Mouse (Mus musculus): ENCODE measurements around the gene Gm49486. TPM values are rescaled to one million over a fixed set of nuclear protein-coding genes. Genes with fewer than 3 reads are reported as not detected.

Gm49486 gene
- total RNA-seq, 2 experiments from 2014 or later, result 0.16 to 0.42 TPM

DNA sequence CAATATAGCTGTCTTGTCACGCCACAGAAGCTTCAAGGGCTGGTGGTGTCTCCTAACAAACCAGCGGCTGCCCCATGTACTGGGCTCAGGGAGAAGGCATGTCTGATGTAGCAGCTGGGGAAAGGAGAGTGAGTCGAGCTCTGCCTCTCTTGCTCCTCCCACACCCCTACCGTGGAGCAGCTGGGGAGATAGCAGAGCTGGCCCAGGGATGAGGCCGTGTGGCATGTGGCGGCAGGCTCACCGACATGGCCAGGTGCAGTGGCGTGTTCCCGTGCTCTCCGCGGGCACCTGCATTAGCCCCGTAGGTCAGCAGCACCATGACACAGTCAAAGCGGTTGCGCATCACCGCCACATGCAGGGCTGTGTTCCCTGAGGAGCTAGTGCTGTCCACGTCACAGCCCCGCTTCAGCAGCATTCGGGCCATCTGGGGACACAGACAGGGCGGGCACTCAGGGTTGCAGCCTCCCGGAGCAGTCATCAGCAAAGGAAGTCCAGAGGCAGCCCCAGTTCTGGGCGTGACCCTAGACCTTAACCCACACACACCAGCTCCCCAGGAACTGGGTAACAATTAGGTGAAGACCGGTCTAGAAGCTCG lies 76.9 kb downstream of the Gm49486 start:
- no peak for DNase-seq (ENCODE audit: low spot score in 2 of 2)

Other genes with a start within 250 kb of the Gm49486 start
- 10 to 100 TPM; 79.6 to 93.8 TPM for gene H1f0, start 200.9 kb upstream of the Gm49486 start, total RNA-seq (2021)
- gene Galr3, start 187.5 kb upstream of the Gm49486 start, total RNA-seq (2021), result under 1 TPM; 0.82 to 0.98 TPM
- 10 to 100 TPM; 17.8 to 24.9 TPM for gene Ankrd54, start 166.5 kb upstream of the Gm49486 start, total RNA-seq (2021)
- gene Eif3l, start 154.2 kb upstream of the Gm49486 start, total RNA-seq (2021), result 10 to 100 TPM; 66.5 to 68.2 TPM
- 10 to 100 TPM; 22.2 to 26.8 TPM for gene Micall1, start 120.5 kb upstream of the Gm49486 start, total RNA-seq (2021)
- 100 to 1,000 TPM; 102 to 111 TPM for gene Polr2f, start 88.4 kb upstream of the Gm49486 start, total RNA-seq (2021)
- 10 to 100 TPM in 1 of 2 experiments, 1 to 10 TPM in 1; 7.3 to 10.8 TPM for gene 1700088E04Rik, start 88.1 kb upstream of the Gm49486 start, total RNA-seq (2021)
- 10 to 100 TPM; 19.6 to 26.1 TPM for gene Sox10, start 64.2 kb upstream of the Gm49486 start, total RNA-seq (2021)
- gene Pick1, start 218 bp upstream of the Gm49486 start, total RNA-seq (2021), result 10 to 100 TPM; 47.1 to 54.0 TPM
- gene Slc16a8, start 25.4 kb downstream of the Gm49486 start, total RNA-seq (2021), result not detected
- gene Baiap2l2, start 56.1 kb downstream of the Gm49486 start, total RNA-seq (2021), result 1 to 10 TPM; 3.1 to 4.9 TPM
- 10 to 100 TPM; 18.4 to 21.2 TPM for gene Pla2g6, start 99.0 kb downstream of the Gm49486 start, total RNA-seq (2021)
- gene Maff, start 117.2 kb downstream of the Gm49486 start, total RNA-seq (2021), result 1 to 10 TPM; 1.8 to 2.8 TPM
- 10 to 100 TPM; 71.3 to 74.8 TPM for gene Tmem184b, start 174.2 kb downstream of the Gm49486 start, total RNA-seq (2021)
- 100 to 1,000 TPM; 135 to 149 TPM for gene Csnk1e, start 226.2 kb downstream of the Gm49486 start, total RNA-seq (2021)